Mouse (Mus musculus): ENCODE results near the gene Irf3.
A peak's percentile ranks its signal among the peaks of the same experiment; 100 is the strongest.

The Irf3 gene

GRCm38 (mm10) chr7:44997231-44997939 lies at the start of gene Irf3:
TSS of gene Irf3 (plus strand) at chr7:44997648.
- DNase-seq (ENCODE audit: extremely low spot score), result peak; percentile 96

- no peak for DNase-seq (ENCODE audit: extremely low spot score)
Observed at GRCm38 (mm10) chr7:44949922-44950321, 47.5 kb upstream of the Irf3 start.

GRCm38 (mm10) chr7:44951960-44952359 lies 45.5 kb upstream of the Irf3 start:
- peak; percentile 63 for DNase-seq (ENCODE audit: extremely low spot score)

GRCm38 (mm10) chr7:44952611-44953306 lies 44.7 kb upstream of the Irf3 start:
- peak; percentile 94 for DNase-seq (ENCODE audit: extremely low spot score)

GRCm38 (mm10) chr7:44953561-44953960 lies 43.9 kb upstream of the Irf3 start:
- no peak for DNase-seq (ENCODE audit: extremely low spot score)

GRCm38 (mm10) chr7:44954091-44954885 lies 43.2 kb upstream of the Irf3 start:
- DNase-seq (ENCODE audit: extremely low spot score), result no peak

- no peak for DNase-seq (ENCODE audit: extremely low spot score)
Observed at GRCm38 (mm10) chr7:44955628-44956027, 41.8 kb upstream of the Irf3 start.

GRCm38 (mm10) chr7:44956266-44956665 lies 41.2 kb upstream of the Irf3 start:
- DNase-seq (ENCODE audit: extremely low spot score), result no peak

GRCm38 (mm10) chr7:44957183-44957835 lies 40.1 kb upstream of the Irf3 start:
- no peak for DNase-seq (ENCODE audit: extremely low spot score)

- DNase-seq (ENCODE audit: extremely low spot score), result no peak
Observed at GRCm38 (mm10) chr7:44958208-44958607, 39.2 kb upstream of the Irf3 start.

- no peak for DNase-seq (ENCODE audit: extremely low spot score)
Observed at GRCm38 (mm10) chr7:44959281-44959680, 38.2 kb upstream of the Irf3 start.

- no peak for DNase-seq (ENCODE audit: extremely low spot score)
Observed at GRCm38 (mm10) chr7:44959874-44960511, 37.5 kb upstream of the Irf3 start.

- no peak for DNase-seq (ENCODE audit: extremely low spot score)
Observed at GRCm38 (mm10) chr7:44960512-44960910, 36.9 kb upstream of the Irf3 start.

- no peak for DNase-seq (ENCODE audit: extremely low spot score)
Observed at GRCm38 (mm10) chr7:44962337-44962736, 35.1 kb upstream of the Irf3 start.

- DNase-seq (ENCODE audit: extremely low spot score), result no peak
Observed at GRCm38 (mm10) chr7:44962831-44963230, 34.6 kb upstream of the Irf3 start.

- no peak for DNase-seq (ENCODE audit: extremely low spot score)
Observed at GRCm38 (mm10) chr7:44964990-44965389, 32.5 kb upstream of the Irf3 start.

- no peak for DNase-seq (ENCODE audit: extremely low spot score)
Observed at GRCm38 (mm10) chr7:44965975-44966374, 31.5 kb upstream of the Irf3 start.

- no peak for DNase-seq (ENCODE audit: extremely low spot score)
Observed at GRCm38 (mm10) chr7:44966638-44967037, 30.8 kb upstream of the Irf3 start.

- peak; percentile 94 for DNase-seq (ENCODE audit: extremely low spot score)
Observed at GRCm38 (mm10) chr7:44970231-44970691, 27.2 kb upstream of the Irf3 start.

- no peak for DNase-seq (ENCODE audit: extremely low spot score)
Observed at GRCm38 (mm10) chr7:44971142-44971541, 26.3 kb upstream of the Irf3 start.

- no peak for DNase-seq (ENCODE audit: extremely low spot score)
Observed at GRCm38 (mm10) chr7:44973415-44974130, 23.9 kb upstream of the Irf3 start.
